In genomic region chr17:23644613-23645495, GRCm38 (mm10) we compare ENCODE assay signal across 8 mouse cellular contexts. TPM values are rescaled to one million over a fixed set of nuclear protein-coding genes. Genes with fewer than 3 reads are reported as not detected.
DNase-seq lines count a peak whose midpoint lies in the region; ATAC-seq lines count a peak whose summit lies in the region.

Gene Mmp25, minus strand, starts transcription at chr17:23645277.

- H3K4me3 ChIP-seq in heart, embryonic 12.5 days = peak within 1 kb of the TSS; percentile 54
- H3K4me3 ChIP-seq in brown adipose tissue, adult 24 weeks (ENCODE audit: insufficient read depth, low read depth, low read length) = peak within 1 kb of the TSS; percentile 58
- peak within 1 kb of the TSS; percentile 38 for H3K4me3 ChIP-seq in hindbrain, embryonic 11.5 days (ENCODE audit: low read depth, low read length)

- H3K9ac ChIP-seq in heart, embryonic 12.5 days = peak within 1 kb of the TSS; percentile 61
- H3K9ac ChIP-seq in hindbrain, embryonic 11.5 days (ENCODE audit: low read depth, low read length) = peak within 1 kb of the TSS; percentile 39; the same call in 1 of the 2 replicates

- H3K9me3 ChIP-seq in heart, embryonic 12.5 days (replicated peaks) = peaks cover 13% of the 10 kb centered on the region
- no peaks in the 10 kb centered on the region for H3K9me3 ChIP-seq in hindbrain, embryonic 11.5 days (ENCODE audit: control insufficient read depth, low read length)

- under 1% methylated on average over 58 of the region's 58 CpGs for WGBS in heart, embryonic 12.5 days
- under 1% methylated on average over 58 of the region's 58 CpGs for WGBS in hindbrain, embryonic 11.5 days

- peak; percentile 47 for ATAC-seq in heart, embryonic 12.5 days (ENCODE audit: insufficient number of reproducible peaks, low FRiP score)
- peak; percentile 66 for ATAC-seq in hindbrain, embryonic 11.5 days (ENCODE audit: low FRiP score)
- peak; percentile 93 for ATAC-seq in megakaryocyte, adult 5-6 weeks (ENCODE audit: poor library complexity, severe bottlenecking)
- ATAC-seq in activated CD4-positive, CD25-positive, alpha-beta regulatory T cell, adult 4 months = no peak

- H3K27me3 ChIP-seq in heart, embryonic 12.5 days (replicated peaks) = peaks cover 20% of the 10 kb centered on the region
- H3K27me3 ChIP-seq in hindbrain, embryonic 11.5 days (ENCODE audit: control insufficient read depth, insufficient read depth, low read length) = peaks cover 15% of the 10 kb centered on the region

- 0 out of 2 replicates have a peak, but pooled peaks cover 8% of the 10 kb centered on the region for H3K4me1 ChIP-seq in heart, embryonic 12.5 days (replicated peaks)
- no peaks in the 10 kb centered on the region for H3K4me1 ChIP-seq in brown adipose tissue, adult 24 weeks (ENCODE audit: control insufficient read depth, insufficient read depth, insufficient read length, low read length)
- H3K4me1 ChIP-seq in hindbrain, embryonic 11.5 days (replicated peaks; ENCODE audit: control insufficient read depth, insufficient read depth, low read length) = peaks cover 5% of the 10 kb centered on the region

- H3K36me3 ChIP-seq in heart, embryonic 12.5 days = no peaks in the 10 kb centered on the region
- no peaks in the 10 kb centered on the region for H3K36me3 ChIP-seq in hindbrain, embryonic 11.5 days (ENCODE audit: control insufficient read depth, insufficient read depth, low read length)

- no peak for DNase-seq in heart, adult 11 months
- DNase-seq in hindbrain, embryonic 11.5 days (ENCODE audit: low spot score) = peak; percentile 55
- no peak for DNase-seq in urinary bladder, postnatal 10 days (ENCODE audit: low spot score)
- DNase-seq in cerebellum, postnatal 4 days (ENCODE audit: low spot score in 2 of 2) = no peak

- H3K4me2 ChIP-seq in heart, embryonic 12.5 days = peak within 1 kb of the TSS; percentile 92
- peak within 1 kb of the TSS; percentile 78 for H3K4me2 ChIP-seq in hindbrain, embryonic 11.5 days (replicated peaks; ENCODE audit: low read depth, low read length)

- no peak within 1 kb of the TSS for H3K27ac ChIP-seq in heart, embryonic 12.5 days (ENCODE audit: poor library complexity, severe bottlenecking)
- H3K27ac ChIP-seq in brown adipose tissue, adult 24 weeks (replicated peaks; ENCODE audit: low read depth, low read length) = no peak within 1 kb of the TSS
- H3K27ac ChIP-seq in hindbrain, embryonic 11.5 days (ENCODE audit: low read depth, low read length) = no peak within 1 kb of the TSS

RNA-seq across cellular contexts. Expression of gene Mmp25, which starts in this region (rescaled TPM):
- 0.42 and 0.75 TPM in 2 replicates for polyA plus RNA-seq in heart, embryonic 12.5 days (2016; fragmentation: Nextera tagmentation; extraction: Ambion mirVana)
- polyA plus RNA-seq in brown adipose tissue, adult 24 weeks (2012; ENCODE audit: insufficient read depth, insufficient read length, missing spikeins) = not detected in 2 replicates
- polyA plus RNA-seq in hindbrain, embryonic 11.5 days (2014; fragmentation: Nextera tagmentation; extraction: Ambion mirVana) = 0.82 and 0.99 TPM in 2 replicates
- 22.6 and 32.1 TPM in 2 replicates for total RNA-seq in megakaryocyte, adult 5-6 weeks (2015)
- total RNA-seq in megakaryocyte, adult 5-6 weeks (2017) = 14.0 and 19.5 TPM in 2 replicates
- polyA plus RNA-seq in activated CD4-positive, CD25-positive, alpha-beta regulatory T cell, adult 4 months (2017; shearing (Covaris generic)) = 1 to 10 TPM; 1.0 to 2.0 TPM

Comparison
In these comparisons a context has a peak if more than half of its experiments do, and no peak if none do; other contexts are left out.
1. Peak in ATAC-seq, H3K4me3 ChIP-seq, H3K9ac ChIP-seq and H3K4me2 ChIP-seq in heart, embryonic 12.5 days; RNA of the gene not detected or under 1 TPM.
2. Peak in DNase-seq, ATAC-seq, H3K4me3 ChIP-seq, H3K9ac ChIP-seq and H3K4me2 ChIP-seq in hindbrain, embryonic 11.5 days; RNA of the gene not detected or under 1 TPM.